Mouse (Mus musculus) liver, embryonic 16.5 days (tissue): Measurements from ENCODE around the gene Lsm2. TPM values are rescaled to one million over a fixed set of nuclear protein-coding genes. Genes with fewer than 3 reads are reported as not detected.
"Not testable (repeated sequence)": the region's sequence is repeated elsewhere in the genome, so short reads cannot be mapped to it uniquely, and the experiment has no call there.

Experiments
- ATAC-seq: fragments of 200-750 bp; cut with Nextera tagmentation; 2 replicates; pipeline ENCODE4 v1.8.0; 2017; ENCODE audit warnings: low read depth, mild to moderate bottlenecking, moderate number of reproducible peaks, moderate library complexity
- H3K27ac ChIP-seq: fragments of 300-500 bp; sonication (generic); 2 replicates; pipeline ENCODE4 v1.5.1; 2014; ENCODE audit warnings: mild to moderate bottlenecking, low read length
- H3K27me3 ChIP-seq: fragments of 300-500 bp; sonication (generic); 2 replicates; pipeline ENCODE4 v1.6.1; 2014; ENCODE audit warnings: low read depth, low read length, mixed read lengths; ENCODE audit not compliant: control insufficient read depth, insufficient read depth
- H3K36me3 ChIP-seq: fragments of 300-500 bp; sonication (generic); 2 replicates; pipeline ENCODE4 v1.6.1; 2014; ENCODE audit warnings: mild to moderate bottlenecking; ENCODE audit not compliant: control insufficient read depth, insufficient read depth
- H3K4me1 ChIP-seq: fragments of 300-500 bp; sonication (generic); 2 replicates; pipeline ENCODE4 v1.6.1; 2014; ENCODE audit warnings: low read depth, low read length, mixed read lengths; ENCODE audit not compliant: control insufficient read depth
- H3K4me2 ChIP-seq: fragments of 300-500 bp; sonication (generic); 2 replicates; pipeline ENCODE4 v1.6.1; 2014; ENCODE audit warnings: low read depth, low read length, mixed read lengths
- H3K4me3 ChIP-seq: fragments of 300-500 bp; sonication (generic); 2 replicates; pipeline ENCODE4 v1.5.1; 2014; ENCODE audit warnings: low read depth, mild to moderate bottlenecking, low read length
- H3K9ac ChIP-seq: fragments of 300-500 bp; sonication (generic); 2 replicates; pipeline ENCODE4 v1.6.1; 2014; ENCODE audit warnings: low read depth, low read length
- H3K9me3 ChIP-seq: fragments of 300-500 bp; sonication (generic); replicated peaks from 2 replicates; pipeline ENCODE4 v1.6.1; 2016; ENCODE audit warnings: low read length; ENCODE audit not compliant: control insufficient read depth
- WGBS: fragments of 180-500 bp; shearing (Covaris S2); extraction: QIAGEN DNeasy Blood & Tissue Kit; methylation state at CpG from one replicate; pipeline ENCODE4 v1.1.7; 2014; ENCODE audit not compliant: insufficient replicate concordance; 5-methylcytosine and 5-hydroxymethylcytosine counted together
- polyA plus RNA-seq: library from polyadenylated mRNA; unstranded; fragments of >200 nt; fragmentation: Nextera tagmentation; extraction: Ambion mirVana; gene quantifications from 2 replicates; pipeline ENCODE4 v1.2.1, GENCODE M21; 2015

Lsm2 gene
- polyA plus RNA-seq, 1 experiment from 2014 or later, result 97.6 TPM

DNA sequence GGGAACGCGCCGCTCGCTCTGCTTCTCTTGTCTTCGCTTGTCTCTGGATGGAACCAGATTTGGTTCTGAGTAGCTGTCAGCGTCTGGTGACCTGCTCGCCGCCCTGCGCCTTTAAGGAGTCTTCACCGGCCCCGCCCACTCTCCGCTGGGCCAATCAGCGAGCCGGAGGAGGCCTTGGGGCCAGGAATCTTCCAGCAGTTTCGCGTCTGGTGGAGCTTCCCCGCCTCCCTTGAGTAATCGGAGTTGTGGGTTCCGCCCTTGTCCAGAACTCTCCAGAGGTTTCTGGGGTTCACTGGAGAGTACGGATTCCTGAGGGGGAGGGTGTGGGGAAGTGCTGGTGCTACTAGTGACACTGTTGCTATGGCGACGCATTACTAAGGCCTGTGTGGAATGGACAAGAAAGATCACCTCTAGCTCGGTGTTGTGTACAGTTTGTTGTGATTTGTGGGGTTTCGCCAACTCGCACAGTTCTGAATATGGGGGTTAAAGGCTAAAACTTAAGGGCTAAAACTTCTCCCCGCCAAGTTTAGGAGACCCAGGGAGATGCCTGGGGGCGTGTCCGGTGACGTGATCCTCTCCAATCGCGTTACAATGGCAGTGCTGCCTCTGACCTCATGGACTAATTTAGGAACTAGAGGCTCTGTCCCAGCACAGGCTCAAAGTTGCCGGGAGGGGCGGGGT is 9.5 kb upstream of the Lsm2 start, which contains the start of the genes Hspa1a and Hspa1l:
Hspa1a (minus strand) TSS at position 88 of the 681 bp plus-strand sequence.
Hspa1l (plus strand) TSS at position 635 of the 681 bp plus-strand sequence.
- H3K36me3 ChIP-seq, H3K9me3 ChIP-seq, H3K4me1 ChIP-seq, H3K27ac ChIP-seq: not testable (repeated sequence)
- H3K27me3 ChIP-seq, result peaks cover 51% of the 10 kb centered on the region
- 0 out of 2 replicates have a peak within 1 kb of the TSS, but pooled peaks have one; percentile 28 for H3K9ac ChIP-seq
- peak within 1 kb of the TSS; percentile 46 for H3K4me3 ChIP-seq
- H3K4me2 ChIP-seq, result peak within 1 kb of the TSS; percentile 63
- peak; percentile 93 for ATAC-seq
- WGBS, result 2% methylated on average over 29 of the region's 33 CpGs

DNA sequence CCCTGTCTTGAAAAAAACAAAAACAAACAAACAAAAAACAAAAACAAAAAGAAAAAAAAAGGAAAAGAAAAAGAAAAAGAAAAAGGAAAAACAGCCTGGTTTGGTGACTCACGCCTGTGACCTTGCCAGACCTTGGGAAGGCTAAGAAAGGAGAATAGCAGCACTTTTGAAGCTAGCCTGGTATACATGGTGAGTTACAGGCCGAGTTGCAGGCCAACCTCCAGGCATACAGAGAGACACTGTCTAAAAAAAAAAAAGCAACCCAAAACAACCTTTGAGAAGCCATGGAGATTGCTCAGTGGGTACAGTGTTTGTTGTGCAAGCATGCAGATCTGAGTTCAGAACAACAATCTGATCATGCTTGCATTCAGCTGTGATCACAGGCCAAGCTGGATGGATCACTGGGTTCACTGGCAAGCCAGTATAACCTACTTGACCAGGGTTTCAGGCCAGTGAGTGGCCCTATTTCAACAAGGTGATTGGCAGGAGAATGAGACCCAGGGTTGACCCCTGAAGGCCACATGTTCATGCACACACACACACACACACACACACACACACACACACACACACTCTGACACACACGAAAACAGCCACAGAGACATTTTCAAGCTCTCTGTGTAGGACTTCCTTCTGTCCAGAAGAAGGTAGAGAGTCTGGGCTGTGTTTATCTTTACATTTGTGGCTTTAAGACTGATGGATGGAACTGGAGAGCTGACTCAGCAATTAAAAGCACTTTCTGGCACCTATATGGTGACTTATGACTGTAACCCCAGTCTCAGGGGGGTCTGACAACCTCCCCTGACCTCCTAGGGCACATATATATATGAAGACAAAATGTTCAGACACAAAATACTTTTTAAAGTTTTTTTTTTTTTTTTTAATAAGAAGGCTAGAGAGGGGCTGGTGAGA is 5.8 kb upstream of the Lsm2 start:
- H3K27ac ChIP-seq, result no peak overlapping the region

GRCm38 (mm10) chr17:34977000-34977399 is 4.7 kb upstream of the Lsm2 start:
- Histone ChIP-seq H3K36me3 (no peaks in the 10 kb centered on the region), H3K27me3 (peaks cover 19% of the 10 kb centered on the region), H3K27ac (no peak overlapping the region), H3K4me1 (peaks cover 15% of the 10 kb centered on the region), H3K9ac (no peak overlapping the region), H3K4me2 (no peak overlapping the region), H3K9me3 (no peaks in the 10 kb centered on the region), H3K4me3 (no peak overlapping the region)
- no peak for ATAC-seq
- WGBS, result 85% methylated on average over 20 of the region's 20 CpGs

More for the DNA sequence above, 5.8 kb upstream of the Lsm2 start:
- 64% methylated on average over 3 of the region's 3 CpGs for WGBS
- H3K9me3 ChIP-seq, result no peaks in the 10 kb centered on the region
- H3K4me2 ChIP-seq, result no peak overlapping the region
- H3K36me3 ChIP-seq, result no peaks in the 10 kb centered on the region
- no peak overlapping the region for H3K9ac ChIP-seq
- ATAC-seq, result no peak
- H3K27me3 ChIP-seq, result peaks cover 22% of the 10 kb centered on the region
- no peak overlapping the region for H3K4me3 ChIP-seq
- H3K4me1 ChIP-seq, result peaks cover 13% of the 10 kb centered on the region

DNA sequence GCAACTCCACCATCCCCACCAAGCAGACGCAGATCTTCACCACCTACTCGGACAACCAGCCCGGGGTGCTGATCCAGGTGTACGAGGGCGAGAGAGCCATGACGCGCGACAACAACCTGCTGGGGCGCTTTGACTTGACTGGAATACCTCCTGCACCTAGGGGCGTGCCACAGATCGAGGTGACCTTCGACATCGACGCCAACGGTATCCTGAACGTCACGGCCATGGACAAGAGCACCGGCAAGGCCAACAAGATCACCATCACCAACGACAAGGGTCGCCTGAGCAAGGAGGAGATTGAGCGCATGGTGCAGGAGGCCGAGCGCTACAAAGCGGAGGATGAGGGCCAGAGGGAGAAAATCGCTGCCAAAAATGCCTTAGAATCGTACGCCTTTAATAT is 3.4 kb upstream of the Lsm2 start:
- no peak overlapping the region for H3K4me2 ChIP-seq
- no peaks in the 10 kb centered on the region for H3K36me3 ChIP-seq
- no peak overlapping the region for H3K27ac ChIP-seq
- no peaks in the 10 kb centered on the region for H3K9me3 ChIP-seq
- no peak overlapping the region for H3K4me3 ChIP-seq
- no peak overlapping the region for H3K9ac ChIP-seq
- no peak for ATAC-seq
- 84% methylated on average over 27 of the region's 27 CpGs for WGBS
- H3K27me3 ChIP-seq, result peaks cover 8% of the 10 kb centered on the region
- peaks cover 16% of the 10 kb centered on the region for H3K4me1 ChIP-seq

DNA sequence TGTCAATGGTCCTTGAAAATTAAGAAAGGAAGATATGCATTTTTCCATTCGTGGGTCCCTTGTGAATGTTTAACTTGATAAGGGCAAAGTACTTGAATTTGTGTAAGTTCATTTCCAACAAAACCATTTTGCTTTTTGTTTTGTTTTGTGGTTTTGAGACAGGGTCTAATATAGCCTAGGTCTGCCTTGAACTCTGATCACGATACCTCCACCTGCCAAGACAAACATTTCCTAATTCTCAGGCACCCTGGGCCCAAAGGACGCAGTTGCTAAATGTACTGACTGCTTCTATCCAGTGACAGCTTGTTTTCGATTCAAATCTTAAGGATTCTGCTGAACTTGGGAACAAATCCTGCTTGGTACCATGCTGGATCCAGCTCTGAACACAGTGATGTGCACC is 2.0 kb upstream of the Lsm2 start:
- Histone ChIP-seq H3K4me2 (no peak overlapping the region), H3K9ac (no peak overlapping the region), H3K4me1 (peaks cover 24% of the 10 kb centered on the region)

DNA sequence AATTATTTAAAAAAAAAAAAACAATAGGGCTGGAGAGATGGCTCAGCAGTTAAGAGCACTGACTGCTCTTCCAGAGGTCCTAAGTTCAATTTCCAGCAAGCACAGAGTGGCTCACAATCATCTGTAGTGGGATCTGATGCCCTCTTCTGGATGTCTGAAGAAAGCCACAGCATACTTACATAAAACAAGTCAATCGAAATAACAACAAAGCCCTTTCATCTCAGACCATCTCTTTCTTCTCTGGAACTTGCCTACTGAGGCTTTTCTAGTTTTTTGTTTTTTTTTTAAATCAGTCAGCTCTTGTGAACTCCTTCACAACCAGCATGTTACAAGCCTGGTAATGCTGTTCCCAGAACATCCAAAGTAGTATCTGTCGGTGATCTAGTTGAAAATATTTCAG is 1.0 kb upstream of the Lsm2 start:
- Histone ChIP-seq H3K4me3 (peak overlapping the region; percentile 91), H3K4me1 (peaks cover 27% of the 10 kb centered on the region), H3K9me3 (no peaks in the 10 kb centered on the region), H3K4me2 (peak overlapping the region; percentile 86), H3K36me3 (peaks cover 8% of the 10 kb centered on the region), H3K27me3 (no peaks in the 10 kb centered on the region), H3K9ac (peak overlapping the region; percentile 89), H3K27ac (peak overlapping the region; percentile 96)
- no peak for ATAC-seq
- 15% methylated on average over 2 of the region's 2 CpGs for WGBS

More for the DNA sequence above, 2.0 kb upstream of the Lsm2 start:
- Histone ChIP-seq H3K36me3 (no peaks in the 10 kb centered on the region), H3K27ac (peak overlapping the region; percentile 8; the same call in 1 of the 2 replicates), H3K4me3 (no peak overlapping the region), H3K27me3 (no peaks in the 10 kb centered on the region), H3K9me3 (no peaks in the 10 kb centered on the region)
- WGBS, result 72% methylated on average over 4 of the region's 4 CpGs
- no peak for ATAC-seq

- Histone ChIP-seq H3K9ac (peak overlapping the region; percentile 89), H3K27ac (peak overlapping the region; percentile 96), H3K36me3 (peaks cover 17% of the 10 kb centered on the region), H3K4me2 (peak overlapping the region; percentile 86), H3K4me1 (peaks cover 27% of the 10 kb centered on the region), H3K27me3 (no peaks in the 10 kb centered on the region), H3K9me3 (no peaks in the 10 kb centered on the region), H3K4me3 (peak overlapping the region; percentile 91)
- 0% methylated on average over 15 of the region's 15 CpGs for WGBS
- peak; percentile 30 for ATAC-seq
These were observed 666 bp downstream of the Lsm2 start for GRCm38 (mm10) chr17:34982328-34982727.

DNA sequence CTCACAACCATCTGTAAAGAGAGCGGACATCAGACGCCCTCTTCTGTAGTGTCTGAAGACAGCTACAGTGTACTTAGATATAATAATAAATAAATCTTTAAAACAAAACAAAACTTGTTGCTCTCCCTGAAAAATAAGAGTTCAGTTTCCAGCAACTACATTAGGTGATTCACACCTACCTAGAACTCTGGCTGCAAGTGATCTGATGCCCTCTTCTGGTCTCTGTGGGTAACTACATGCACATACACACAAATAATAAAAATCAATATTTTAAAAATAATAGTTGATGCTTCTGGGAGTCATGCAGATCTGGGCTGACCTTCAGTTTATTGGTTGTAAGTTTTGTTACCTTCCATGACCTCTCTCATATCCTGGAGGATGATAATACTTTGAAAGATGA is 2.6 kb downstream of the Lsm2 start:
- H3K9ac ChIP-seq, result no peak overlapping the region
- 52% methylated on average over 2 of the region's 2 CpGs for WGBS
- H3K4me2 ChIP-seq, result no peak overlapping the region
- H3K9me3 ChIP-seq, result no peaks in the 10 kb centered on the region
- no peak overlapping the region for H3K4me3 ChIP-seq
- no peaks in the 10 kb centered on the region for H3K27me3 ChIP-seq
- no peak overlapping the region for H3K27ac ChIP-seq
- H3K36me3 ChIP-seq, result peaks cover 17% of the 10 kb centered on the region
- peaks cover 27% of the 10 kb centered on the region for H3K4me1 ChIP-seq
- no peak for ATAC-seq

DNA sequence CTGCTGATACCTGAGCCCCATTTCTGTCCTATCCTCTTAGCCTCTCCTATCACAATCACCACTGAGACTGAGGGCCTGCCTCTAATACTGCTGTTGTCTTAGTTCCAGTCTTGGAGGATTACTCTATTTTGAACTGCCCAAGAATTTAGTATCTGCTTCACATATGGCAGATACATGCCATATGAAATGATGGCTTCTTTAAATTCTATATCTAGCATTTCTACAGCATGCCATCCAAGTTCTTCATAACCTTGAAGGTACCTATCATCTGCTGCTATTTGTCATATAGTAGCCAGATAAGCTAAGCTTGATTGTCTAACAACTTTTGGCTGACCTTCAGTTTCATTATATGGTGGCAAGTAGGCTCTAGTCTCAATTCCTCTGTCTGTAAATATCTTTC is 13.1 kb downstream of the Lsm2 start:
- Histone ChIP-seq H3K4me3 (no peak overlapping the region), H3K4me2 (no peak overlapping the region), H3K27ac (no peak overlapping the region), H3K36me3 (peaks cover 16% of the 10 kb centered on the region), H3K4me1 (peaks cover 28% of the 10 kb centered on the region), H3K9me3 (no peaks in the 10 kb centered on the region), H3K27me3 (no peaks in the 10 kb centered on the region), H3K9ac (no peak overlapping the region)
- no peak for ATAC-seq
